Mouse (Mus musculus) ES-Bruce4 (cell line): Measurements from ENCODE around the gene Gm19684. TPM values are rescaled to one million over a fixed set of nuclear protein-coding genes. Genes with fewer than 3 reads are reported as not detected.
A peak's percentile ranks its signal among the peaks of the same experiment; 100 is the strongest.
"Not testable (repeated sequence)": the region's sequence is repeated elsewhere in the genome, so short reads cannot be mapped to it uniquely, and the experiment has no call there.

Source experiments
- H3K27ac ChIP-seq: 2 replicates; pipeline ENCODE4 v1.5.1; 2012; ENCODE audit warnings: low read length, inconsistent platforms; ENCODE audit not compliant: insufficient read depth
- H3K27me3 ChIP-seq: 2 replicates; pipeline ENCODE4 v1.6.1; 2012; ENCODE audit warnings: mild to moderate bottlenecking, low read length, inconsistent platforms; ENCODE audit not compliant: control insufficient read depth, poor library complexity, insufficient read depth, severe bottlenecking
- H3K36me3 ChIP-seq: 2 replicates; pipeline ENCODE4 v1.6.1; 2012; ENCODE audit warnings: inconsistent platforms, mild to moderate bottlenecking, low read length, moderate library complexity; ENCODE audit not compliant: control insufficient read depth, poor library complexity, insufficient read depth, severe bottlenecking
- H3K4me1 ChIP-seq: one replicate; pipeline ENCODE4 v1.8.1; 2011; ENCODE audit warnings: low read length; ENCODE audit not compliant: control insufficient read depth, insufficient read depth
- H3K4me3 ChIP-seq: 2 replicates; pipeline ENCODE4 v1.5.1; 2011; ENCODE audit warnings: low read depth, mild to moderate bottlenecking, low read length
- H3K9ac ChIP-seq: 2 replicates; pipeline ENCODE4 v1.6.1; 2012; ENCODE audit warnings: low read depth, mild to moderate bottlenecking, inconsistent platforms; ENCODE audit not compliant: poor library complexity, severe bottlenecking
- H3K9me3 ChIP-seq: replicated peaks from 2 replicates; pipeline ENCODE4 v1.6.1; 2012; ENCODE audit warnings: mild to moderate bottlenecking, low read length, inconsistent platforms; ENCODE audit not compliant: control insufficient read depth, poor library complexity, insufficient read depth, severe bottlenecking
- CTCF ChIP-seq: IDR thresholded peaks from one replicate; pipeline ENCODE4 v1.8.1; 2011; ENCODE audit warnings: low read depth, low read length
- polyA plus RNA-seq: library from polyadenylated mRNA; stranded (reverse); fragments of >200 nt; gene quantifications from 2 replicates; pipeline ENCODE4 v1.2.4, GENCODE M21; 2011; ENCODE audit warnings: low read depth; ENCODE audit not compliant: missing spikeins, insufficient read depth, insufficient read length

Gene Gm19684
- polyA plus RNA-seq, 1 experiment, result not detected

- H3K36me3 ChIP-seq, H3K27ac ChIP-seq, H3K4me3 ChIP-seq, H3K9me3 ChIP-seq, H3K4me1 ChIP-seq, H3K9ac ChIP-seq, H3K27me3 ChIP-seq: not testable (repeated sequence)
- TF ChIP-seq CTCF, result peak; percentile 32
Measured at GRCm38 (mm10) chr17:36113979-36114593, 7.4 kb upstream of the Gm19684 start.

DNA sequence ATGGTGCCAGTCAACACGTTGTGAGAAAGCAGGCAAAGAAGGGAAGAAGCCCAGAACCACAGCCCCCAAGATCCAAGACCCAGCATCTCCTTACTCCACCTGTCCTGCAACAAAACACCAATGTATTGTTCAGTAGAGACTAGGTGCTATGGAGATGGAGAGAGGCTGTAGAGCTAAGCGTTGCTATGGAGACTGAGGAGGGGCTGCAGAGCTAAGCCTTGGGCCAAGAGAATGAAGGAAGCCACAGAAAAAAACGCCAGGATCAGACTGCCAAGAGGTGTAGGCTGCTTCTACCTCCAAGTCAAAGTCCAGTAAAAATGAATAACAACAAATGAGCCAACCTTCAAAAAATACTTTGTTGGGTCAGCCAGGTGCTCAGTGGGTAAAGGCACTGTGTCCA is 4.9 kb upstream of the Gm19684 start:
- H3K27me3 ChIP-seq, H3K4me1 ChIP-seq, H3K36me3 ChIP-seq, H3K4me3 ChIP-seq, H3K9ac ChIP-seq, H3K27ac ChIP-seq, H3K9me3 ChIP-seq: not testable (repeated sequence)

DNA sequence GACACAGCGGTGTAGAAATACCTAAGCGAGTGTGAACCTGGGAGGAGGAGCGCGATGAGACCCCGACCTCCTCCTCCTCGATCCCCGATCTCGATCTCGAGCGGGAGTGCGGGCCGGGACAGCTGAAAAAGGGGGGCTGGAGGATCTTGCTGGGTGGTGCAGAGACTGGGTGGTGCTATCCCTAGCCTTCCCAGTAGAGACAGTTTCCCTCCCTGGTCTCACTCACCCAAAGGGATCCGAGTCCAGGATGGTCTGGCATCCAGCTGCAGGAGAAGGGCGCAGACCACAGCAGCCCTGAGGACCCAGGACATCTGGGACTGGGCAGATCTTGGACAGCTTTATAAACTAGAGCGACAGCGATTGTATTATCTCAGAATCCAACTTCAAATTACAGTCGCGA is 639 bp upstream of the Gm19684 start:
- not testable (repeated sequence) for H3K36me3 ChIP-seq, H3K27me3 ChIP-seq, H3K4me1 ChIP-seq, H3K9me3 ChIP-seq, H3K27ac ChIP-seq
- peak overlapping the region; percentile 40 for H3K4me3 ChIP-seq
- H3K9ac ChIP-seq, result peak overlapping the region; percentile 63

DNA sequence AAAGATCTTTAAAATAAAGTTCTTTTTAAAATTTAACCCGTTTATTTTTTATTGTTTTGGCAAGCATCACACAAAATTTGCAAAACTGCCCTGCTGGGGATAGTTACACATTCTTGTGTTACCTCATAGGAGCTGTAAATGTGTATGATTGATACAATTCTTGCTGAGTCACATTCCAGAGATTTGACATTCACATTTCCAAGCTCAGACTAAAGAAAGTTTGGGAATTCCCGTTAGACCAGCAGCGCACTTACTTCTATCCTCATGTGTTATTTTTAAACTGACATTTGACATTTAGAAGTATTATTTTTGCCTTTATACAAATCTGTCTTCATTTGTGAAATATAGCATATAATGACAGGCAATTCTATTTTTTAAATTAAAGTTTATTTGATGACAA is 2.6 kb downstream of the Gm19684 start:
- H3K9me3 ChIP-seq, H3K4me3 ChIP-seq, H3K27me3 ChIP-seq, H3K4me1 ChIP-seq, H3K27ac ChIP-seq, H3K9ac ChIP-seq, H3K36me3 ChIP-seq: not testable (repeated sequence)

- not testable (repeated sequence) for H3K4me1 ChIP-seq, H3K27ac ChIP-seq, H3K9me3 ChIP-seq, H3K36me3 ChIP-seq, H3K27me3 ChIP-seq
- Histone ChIP-seq H3K4me3 (peak overlapping the region; percentile 40), H3K9ac (peak overlapping the region; percentile 18)
Measured at GRCm38 (mm10) chr17:36128525-36128924, 7.0 kb downstream of the Gm19684 start.

- Histone ChIP-seq H3K9ac (peak within 1 kb of the TSS; percentile 18), H3K4me3 (peak within 1 kb of the TSS; percentile 40)
- not testable (repeated sequence) for H3K36me3 ChIP-seq, H3K27ac ChIP-seq, H3K9me3 ChIP-seq, H3K4me1 ChIP-seq, H3K27me3 ChIP-seq
Measured at GRCm38 (mm10) chr17:36128968-36129817, 7.7 kb downstream of the Gm19684 start, which contains the start of gene Gm7030. Gm7030 (minus strand) TSS chr17:36129425.
